Comparison of ENCODE assay signal across 8 mouse cellular contexts in genomic region chr14:52015445-52016100, GRCm38 (mm10). TPM values are rescaled to one million over a fixed set of nuclear protein-coding genes. Genes with fewer than 3 reads are reported as not detected.
DNase-seq lines count a peak whose midpoint lies in the region; ATAC-seq and TF ChIP-seq lines count a peak whose summit lies in the region.

Gene Tmem253 (plus strand): TSS chr14:52015658.

- TF ChIP-seq CTCF in spleen, adult 2 months (IDR thresholded peaks at IDR 0.05; ENCODE audit: extremely low read depth, insufficient read depth, insufficient read length, insufficient replicate concordance): no peak

- DNase-seq in adrenal gland, adult 2 months: peak; percentile 38
- DNase-seq in adrenal gland, postnatal 25 days: no peak
- DNase-seq in spleen, adult 2 months (ENCODE audit: low read depth in 1 of 2, low spot score in 2 of 2): no peak
- no peak for DNase-seq in spleen, postnatal 14 days (ENCODE audit: low spot score in 2 of 2)
- DNase-seq in thymus, postnatal 0 days (ENCODE audit: low spot score): no peak
- DNase-seq in lung, postnatal 10 days: no peak

- WGBS in spleen, adult 2 months: 27% methylated on average over 6 of the region's 6 CpGs
- 28% methylated on average over 6 of the region's 6 CpGs for WGBS in limb, embryonic 13.5 days
- WGBS in stomach, embryonic 16.5 days: 17% methylated on average over 6 of the region's 6 CpGs

- H3K4me2 ChIP-seq in limb, embryonic 13.5 days (replicated peaks): peak within 1 kb of the TSS; percentile 66
- peak within 1 kb of the TSS; percentile 82 for H3K4me2 ChIP-seq in stomach, embryonic 16.5 days (ENCODE audit: low read depth, low read length)

- ATAC-seq in limb, embryonic 13.5 days (ENCODE audit: low FRiP score, low read depth): no peak
- no peak for ATAC-seq in stomach, embryonic 16.5 days (ENCODE audit: insufficient read depth, low FRiP score)

- no peaks in the 10 kb centered on the region for H3K27me3 ChIP-seq in spleen, adult 2 months (ENCODE audit: control insufficient read depth, insufficient read depth, low read length)
- H3K27me3 ChIP-seq in limb, embryonic 13.5 days: no peaks in the 10 kb centered on the region
- no peaks in the 10 kb centered on the region for H3K27me3 ChIP-seq in stomach, embryonic 16.5 days (ENCODE audit: control insufficient read depth, insufficient read depth, low read length)

- peak within 1 kb of the TSS; percentile 48; the same call in 1 of the 2 replicates for H3K27ac ChIP-seq in spleen, adult 2 months (ENCODE audit: insufficient read depth, low read length)
- H3K27ac ChIP-seq in limb, embryonic 13.5 days: peak within 1 kb of the TSS; percentile 93
- peak within 1 kb of the TSS; percentile 96 for H3K27ac ChIP-seq in stomach, embryonic 16.5 days (ENCODE audit: low read length)

- no peaks in the 10 kb centered on the region for H3K9me3 ChIP-seq in limb, embryonic 13.5 days
- no peaks in the 10 kb centered on the region for H3K9me3 ChIP-seq in stomach, embryonic 16.5 days (replicated peaks; ENCODE audit: control insufficient read depth, low read length)

- no peaks in the 10 kb centered on the region for H3K36me3 ChIP-seq in spleen, adult 2 months (ENCODE audit: control insufficient read depth, insufficient read depth, low read length)
- H3K36me3 ChIP-seq in limb, embryonic 13.5 days: no peaks in the 10 kb centered on the region; the same call in 1 of the 2 replicates
- H3K36me3 ChIP-seq in stomach, embryonic 16.5 days (ENCODE audit: control insufficient read depth, insufficient read depth, low read length): no peaks in the 10 kb centered on the region

- peaks cover 11% of the 10 kb centered on the region; the same call in 1 of the 2 replicates for H3K4me1 ChIP-seq in spleen, adult 2 months (ENCODE audit: control insufficient read depth, insufficient read depth, insufficient read length)
- H3K4me1 ChIP-seq in limb, embryonic 13.5 days: peaks cover 63% of the 10 kb centered on the region
- peaks cover 37% of the 10 kb centered on the region for H3K4me1 ChIP-seq in stomach, embryonic 16.5 days (ENCODE audit: control insufficient read depth, insufficient read depth, low read length)

- no peak for TF ChIP-seq POLR2A in spleen, adult 2 months (IDR thresholded peaks at IDR 0.05; ENCODE audit: low read depth, low read length)

- peak within 1 kb of the TSS; percentile 80 for H3K4me3 ChIP-seq in spleen, adult 2 months (ENCODE audit: extremely low read depth, insufficient read depth, insufficient read length)
- peak within 1 kb of the TSS; percentile 62 for H3K4me3 ChIP-seq in limb, embryonic 13.5 days
- H3K4me3 ChIP-seq in stomach, embryonic 16.5 days (replicated peaks; ENCODE audit: low read length): peak within 1 kb of the TSS; percentile 72

- peak within 1 kb of the TSS; percentile 78 for H3K9ac ChIP-seq in limb, embryonic 13.5 days
- H3K9ac ChIP-seq in stomach, embryonic 16.5 days (ENCODE audit: low read length): peak within 1 kb of the TSS; percentile 89

RNA-seq across cellular contexts. Expression of gene Tmem253, which starts in this region (rescaled TPM):
- 1 to 10 TPM; 1.6 to 2.1 TPM for total RNA-seq in adrenal gland, adult 2 months (2021)
- polyA plus RNA-seq in adrenal gland, adult 2 months (2012; rRNA removed): 0.36 and 0.83 TPM in 2 replicates
- 0.97 and 1.8 TPM in 2 replicates for total RNA-seq in adrenal gland, postnatal 25 days (2021)
- polyA plus RNA-seq in spleen, adult 2 months (2012; rRNA removed): 0.27 and 0.36 TPM in 2 replicates
- 0.78 and 1.4 TPM in 2 replicates for polyA plus RNA-seq in limb, embryonic 13.5 days (2015; fragmentation: Nextera tagmentation; extraction: Ambion mirVana)
- polyA plus RNA-seq in stomach, embryonic 16.5 days (2015; fragmentation: Nextera tagmentation; extraction: Ambion mirVana): 8.0 and 12.8 TPM in 2 replicates
- 0.90 and 1.5 TPM in 2 replicates for polyA plus RNA-seq in thymus, postnatal 0 days (2015; fragmentation: Nextera tagmentation; extraction: Ambion mirVana)
